Mouse (Mus musculus) limb, embryonic 10.5 days (tissue): ENCODE measurements around the gene Timm8a1. TPM values are rescaled to one million over a fixed set of nuclear protein-coding genes. Genes with fewer than 3 reads are reported as not detected.
"Not testable (repeated sequence)": the region's sequence is repeated elsewhere in the genome, so short reads cannot be mapped to it uniquely, and the experiment has no call there.

ENCODE experiments used
- DNase-seq: peaks from one replicate; pipeline ENCODE4 v3.0.0-alpha.2; 2017; ENCODE audit warnings: low spot score
- H3K27ac ChIP-seq: fragments of 300-500 bp; sonication (generic); 2 replicates; pipeline ENCODE4 v1.5.1; 2016; ENCODE audit warnings: mild to moderate bottlenecking
- H3K27me3 ChIP-seq: fragments of 300-500 bp; sonication (generic); 2 replicates; pipeline ENCODE4 v1.6.1; 2016; ENCODE audit warnings: low read depth, mild to moderate bottlenecking; ENCODE audit not compliant: poor library complexity, severe bottlenecking
- H3K36me3 ChIP-seq: fragments of 300-500 bp; sonication (generic); 2 replicates; pipeline ENCODE4 v1.6.1; 2016; ENCODE audit warnings: mild to moderate bottlenecking, moderate library complexity
- H3K4me1 ChIP-seq: fragments of 300-500 bp; sonication (generic); 2 replicates; pipeline ENCODE4 v1.6.1; 2016
- H3K4me3 ChIP-seq: fragments of 300-500 bp; sonication (generic); 2 replicates; pipeline ENCODE4 v1.5.1; 2016; ENCODE audit warnings: mild to moderate bottlenecking, moderate library complexity
- H3K9me3 ChIP-seq: fragments of 300-500 bp; sonication (generic); replicated peaks from 2 replicates; pipeline ENCODE4 v1.6.1; 2016; ENCODE audit warnings: mild to moderate bottlenecking
- WGBS: fragments of 180-500 bp; shearing (Covaris S2); methylation state at CpG from one replicate; pipeline ENCODE4 v1.1.7; 2016; 5-methylcytosine and 5-hydroxymethylcytosine counted together
- polyA plus RNA-seq: library from polyadenylated mRNA; unstranded; fragments of >200 nt; fragmentation: Nextera tagmentation; extraction: Ambion mirVana; gene quantifications from 2 replicates; pipeline ENCODE4 v1.2.1, GENCODE M21; 2016

Gene Timm8a1
- polyA plus RNA-seq, 1 experiment from 2014 or later: 90.7 TPM

GRCm38 (mm10) chrX:134564326-134564725, 22.7 kb upstream of the Timm8a1 start:
- 92% methylated on average over 4 of the region's 4 CpGs for WGBS
- H3K9me3 ChIP-seq: no peaks in the 10 kb centered on the region

GRCm38 (mm10) chrX:134554425-134554824, 12.8 kb upstream of the Timm8a1 start:
- 0 out of 2 replicates have a peak, but pooled peaks cover 12% of the 10 kb centered on the region for H3K27me3 ChIP-seq
- no peak overlapping the region for H3K27ac ChIP-seq
- H3K4me1 ChIP-seq: no peaks in the 10 kb centered on the region
- 74% methylated on average over 6 of the region's 6 CpGs for WGBS
- H3K4me3 ChIP-seq: no peak overlapping the region
- no peaks in the 10 kb centered on the region for H3K9me3 ChIP-seq
- H3K36me3 ChIP-seq: no peaks in the 10 kb centered on the region
- no peak for DNase-seq

More at GRCm38 (mm10) chrX:134564326-134564725, 22.7 kb upstream of the Timm8a1 start:
- H3K4me3 ChIP-seq: no peak overlapping the region
- H3K27me3 ChIP-seq: peaks cover 58% of the 10 kb centered on the region
- H3K36me3 ChIP-seq: no peaks in the 10 kb centered on the region
- no peak for DNase-seq
- no peaks in the 10 kb centered on the region for H3K4me1 ChIP-seq
- no peak overlapping the region for H3K27ac ChIP-seq

GRCm38 (mm10) chrX:134553326-134553725, 11.7 kb upstream of the Timm8a1 start:
- H3K36me3 ChIP-seq: no peaks in the 10 kb centered on the region
- 87% methylated on average over 4 of the region's 4 CpGs for WGBS

GRCm38 (mm10) chrX:134550903-134551302, 9.2 kb upstream of the Timm8a1 start:
- Histone ChIP-seq H3K9me3 (no peaks in the 10 kb centered on the region), H3K4me1 (no peaks in the 10 kb centered on the region), H3K4me3 (no peak overlapping the region), H3K27ac (no peak overlapping the region), H3K27me3 (peaks cover 10% of the 10 kb centered on the region; the same call in 1 of the 2 replicates), H3K36me3 (no peaks in the 10 kb centered on the region)
- no peak for DNase-seq
- 15% methylated on average over 5 of the region's 5 CpGs for WGBS

More at GRCm38 (mm10) chrX:134553326-134553725, 11.7 kb upstream of the Timm8a1 start:
- Histone ChIP-seq H3K4me1 (no peaks in the 10 kb centered on the region), H3K4me3 (no peak overlapping the region), H3K27ac (no peak overlapping the region), H3K9me3 (no peaks in the 10 kb centered on the region), H3K27me3 (0 out of 2 replicates have a peak, but pooled peaks cover 9% of the 10 kb centered on the region)
- no peak for DNase-seq

- 81% methylated on average over 4 of the region's 4 CpGs for WGBS
- Histone ChIP-seq H3K4me3 (no peak overlapping the region), H3K4me1 (no peaks in the 10 kb centered on the region), H3K9me3 (no peaks in the 10 kb centered on the region), H3K36me3 (no peaks in the 10 kb centered on the region), H3K27ac (no peak overlapping the region), H3K27me3 (peaks cover 20% of the 10 kb centered on the region; the same call in 1 of the 2 replicates)
- no peak for DNase-seq
These were observed 5.7 kb upstream of the Timm8a1 start for GRCm38 (mm10) chrX:134547330-134547729.

- peak overlapping the region; percentile 63 for H3K4me3 ChIP-seq
- peaks cover 29% of the 10 kb centered on the region for H3K27me3 ChIP-seq
- H3K36me3 ChIP-seq: 0 out of 2 replicates have a peak, but pooled peaks cover 6% of the 10 kb centered on the region
- H3K9me3 ChIP-seq: no peaks in the 10 kb centered on the region
- no peak for DNase-seq
- H3K27ac ChIP-seq: peak overlapping the region; percentile 91
- H3K4me1 ChIP-seq: no peaks in the 10 kb centered on the region
- WGBS: 14% methylated on average over 6 of the region's 6 CpGs
These were observed 267 bp upstream of the Timm8a1 start for GRCm38 (mm10) chrX:134541955-134542308.

- H3K27me3 ChIP-seq: peaks cover 23% of the 10 kb centered on the region
- no peaks in the 10 kb centered on the region for H3K9me3 ChIP-seq
- 27% methylated on average over 12 of the region's 12 CpGs for WGBS
- DNase-seq: peak; percentile 31
- peaks cover 18% of the 10 kb centered on the region for H3K36me3 ChIP-seq
- H3K4me3 ChIP-seq: peak overlapping the region; percentile 63
- no peaks in the 10 kb centered on the region for H3K4me1 ChIP-seq
- peak overlapping the region; percentile 91 for H3K27ac ChIP-seq
These were observed 1.1 kb downstream of the Timm8a1 start for GRCm38 (mm10) chrX:134540414-134541135.

- not testable (repeated sequence) for H3K27ac ChIP-seq, H3K4me1 ChIP-seq, H3K9me3 ChIP-seq, DNase-seq
- 81% methylated on average over 10 of the region's 10 CpGs for WGBS
- H3K36me3 ChIP-seq: peaks cover 23% of the 10 kb centered on the region
- peak overlapping the region; percentile 63; the same call in 1 of the 2 replicates for H3K4me3 ChIP-seq
- peaks cover 17% of the 10 kb centered on the region for H3K27me3 ChIP-seq
These were observed 1.9 kb downstream of the Timm8a1 start for GRCm38 (mm10) chrX:134539795-134540194.

- Histone ChIP-seq H3K9me3 (no peaks in the 10 kb centered on the region), H3K4me3 (no peak overlapping the region), H3K27me3 (0 out of 2 replicates have a peak, but pooled peaks cover 4% of the 10 kb centered on the region), H3K27ac (no peak overlapping the region), H3K4me1 (no peaks in the 10 kb centered on the region), H3K36me3 (peaks cover 18% of the 10 kb centered on the region)
- DNase-seq: no peak
- WGBS: 80% methylated on average over 2 of the region's 2 CpGs
These were observed 8.3 kb downstream of the Timm8a1 start for GRCm38 (mm10) chrX:134533346-134533745.

- no peaks in the 10 kb centered on the region for H3K36me3 ChIP-seq
- H3K27me3 ChIP-seq: 0 out of 2 replicates have a peak, but pooled peaks cover 4% of the 10 kb centered on the region
- H3K4me3 ChIP-seq: no peak overlapping the region
- H3K27ac ChIP-seq: no peak overlapping the region
- 83% methylated on average over 4 of the region's 4 CpGs for WGBS
- H3K9me3 ChIP-seq: no peaks in the 10 kb centered on the region
- no peak for DNase-seq
- no peaks in the 10 kb centered on the region for H3K4me1 ChIP-seq
These were observed 16.4 kb downstream of the Timm8a1 start for GRCm38 (mm10) chrX:134525260-134525659.

- no peaks in the 10 kb centered on the region for H3K36me3 ChIP-seq
- no peak for DNase-seq
- H3K27ac ChIP-seq: no peak overlapping the region
- no peak overlapping the region for H3K4me3 ChIP-seq
- no peaks in the 10 kb centered on the region for H3K27me3 ChIP-seq
- no peaks in the 10 kb centered on the region for H3K4me1 ChIP-seq
- H3K9me3 ChIP-seq: no peaks in the 10 kb centered on the region
- WGBS: 88% methylated on average over 4 of the region's 4 CpGs
These were observed 17.9 kb downstream of the Timm8a1 start for GRCm38 (mm10) chrX:134523772-134524171.

GRCm38 (mm10) chrX:134509473-134509872, 32.2 kb downstream of the Timm8a1 start:
- no peak for DNase-seq
- Histone ChIP-seq H3K27ac (no peak overlapping the region), H3K36me3 (no peaks in the 10 kb centered on the region), H3K9me3 (no peaks in the 10 kb centered on the region), H3K4me3 (no peak overlapping the region), H3K27me3 (peaks cover 9% of the 10 kb centered on the region; the same call in 1 of the 2 replicates), H3K4me1 (no peaks in the 10 kb centered on the region)
- WGBS: 38% methylated on average over 2 of the region's 2 CpGs

- Histone ChIP-seq H3K9me3 (no peaks in the 10 kb centered on the region), H3K4me1 (no peaks in the 10 kb centered on the region), H3K27ac (no peak overlapping the region), H3K36me3 (no peaks in the 10 kb centered on the region), H3K27me3 (peaks cover 12% of the 10 kb centered on the region; the same call in 1 of the 2 replicates), H3K4me3 (no peak overlapping the region)
- 75% methylated on average over 6 of the region's 6 CpGs for WGBS
- DNase-seq: no peak
These were observed 33.7 kb downstream of the Timm8a1 start for GRCm38 (mm10) chrX:134507977-134508376.
